Mouse (Mus musculus) Patski (cell line): ENCODE data around the gene Stk10. TPM values are rescaled to one million over a fixed set of nuclear protein-coding genes. Genes with fewer than 3 reads are reported as not detected.

Experiments used
- ATAC-seq: fragments of 100-300 bp; one replicate; pipeline ENCODE4 v1.8.0; 2021
- CTCF ChIA-PET: fragments of 350-600 bp; sonication (Branson Sonifier 250); formaldehyde crosslinking; loops from one replicate; lab custom pipeline; 2022; ENCODE audit warnings: inconsistent platforms; lab: Charles Lee
- POLR2A ChIA-PET: fragments of 350-600 bp; sonication (Branson Sonifier 250); formaldehyde crosslinking; loops from one replicate; lab custom pipeline; 2022; ENCODE audit warnings: antibody characterized with exemption, inconsistent platforms; lab: Charles Lee
- DNase-seq: peaks from one replicate; pipeline ENCODE4 v3.0.0-alpha.2; 2011; ENCODE audit warnings: low read depth, low spot score
- H3K27me3 ChIP-seq: fragments of 371-371 bp; one replicate; pipeline ENCODE4 v1.5.1; 2021
- CTCF ChIP-seq: fragments of 100-300 bp; IDR thresholded peaks from one replicate; pipeline ENCODE4 v1.5.1; 2021
- in situ Hi-C: fragments of 300-500 bp; cut with MboI; formaldehyde crosslinking; loops from 3 replicates; pipeline ENCODE4 v1.11.1; 2018; ENCODE audit warnings: low pct_unique_long_range_greater_than_20kb, mixed read lengths
- polyA plus RNA-seq: library from polyadenylated mRNA; unstranded; gene quantifications from one replicate; pipeline ENCODE4 v1.2.3, GENCODE M21; 2021

Stk10 gene
- polyA plus RNA-seq, 1 experiment from 2014 or later = 18.1 TPM

DNA sequence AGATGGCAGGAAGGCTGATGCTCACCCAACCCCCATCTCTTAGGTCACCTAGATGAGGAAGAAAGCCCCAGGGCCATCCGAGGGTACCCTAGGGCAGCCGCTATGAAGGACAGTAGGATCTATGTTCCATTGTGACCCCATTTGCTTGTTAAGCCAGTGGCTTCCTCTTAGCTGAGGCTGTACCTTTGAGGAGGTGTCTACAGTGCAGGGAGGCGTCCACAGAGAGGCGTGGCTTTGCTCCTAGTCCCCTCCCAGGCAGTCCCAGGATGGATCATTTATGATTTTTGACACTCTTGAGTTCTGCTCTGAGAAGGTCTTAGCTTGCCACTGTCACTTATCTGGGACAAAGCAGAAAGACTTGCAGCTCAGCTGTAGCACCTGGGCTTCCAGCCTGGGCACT is 5.7 kb downstream of the Stk10 start:
- in situ Hi-C loops = loop anchor here (5.0 kb wide), 1 partner anchor 48 kb away; no protein-coding TSS in a partner anchor
- TF ChIP-seq CTCF = no peak
- ChIA-PET POLR2A (no interaction called here), CTCF (interaction anchor here (1.2 kb wide), 1 partner anchor 13 kb away, joined by 4 read pairs; no protein-coding TSS in a partner anchor)
- no peaks in the 10 kb centered on the region for H3K27me3 ChIP-seq
- ATAC-seq = no peak
- no peak for DNase-seq

DNA sequence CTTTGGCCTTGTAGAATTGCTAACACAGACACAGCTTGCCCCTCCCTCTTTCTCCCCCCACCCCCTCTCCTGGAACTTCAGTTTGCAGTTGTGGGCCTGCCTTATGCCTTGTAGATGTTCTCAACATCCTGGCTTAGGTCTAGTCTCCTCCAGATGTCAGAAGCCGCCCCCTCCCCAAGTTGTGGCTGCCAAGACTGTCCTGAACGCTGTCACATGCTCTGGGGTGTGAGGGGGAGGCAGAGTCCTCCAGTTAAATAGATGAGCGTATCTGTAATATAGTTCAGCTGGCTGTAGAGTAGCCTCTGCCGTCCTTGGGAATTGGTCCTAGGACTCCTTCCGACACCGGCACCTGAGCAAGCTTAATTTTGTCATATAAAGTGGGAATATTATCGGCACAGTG is 6.6 kb downstream of the Stk10 start:
- TF ChIP-seq CTCF = no peak
- ChIA-PET CTCF (no interaction called here), POLR2A (no interaction called here)
- in situ Hi-C loops = loop anchor here (5.0 kb wide), 1 partner anchor 48 kb away; no protein-coding TSS in a partner anchor
- no peak for ATAC-seq
- no peak for DNase-seq
- H3K27me3 ChIP-seq = no peaks in the 10 kb centered on the region

DNA sequence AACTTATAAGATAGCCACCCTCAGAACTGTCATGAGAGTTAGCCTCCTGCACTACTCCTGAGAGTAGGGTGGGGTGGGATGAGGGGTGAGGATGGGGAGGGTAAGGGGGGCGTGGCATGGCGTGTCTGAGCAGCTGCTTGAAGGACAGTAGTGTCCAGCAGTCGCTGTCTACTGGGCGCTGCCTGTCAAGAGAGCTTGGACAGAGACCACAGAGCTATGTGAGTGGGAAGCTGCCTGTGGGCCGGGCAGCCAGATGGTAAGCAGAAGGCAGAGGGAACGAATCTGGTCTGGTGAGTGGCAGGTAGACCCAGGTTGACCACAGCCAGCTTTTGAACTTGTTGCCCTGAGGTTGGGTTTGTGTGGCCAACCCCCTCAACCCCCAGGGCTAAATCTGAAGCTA is 7.4 kb downstream of the Stk10 start:
- no peak for TF ChIP-seq CTCF
- DNase-seq (no peak), ATAC-seq (no peak)
- no peaks in the 10 kb centered on the region for H3K27me3 ChIP-seq
- ChIA-PET CTCF (interaction anchor here (1.5 kb wide), 1 partner anchor 38 kb away, joined by 3 read pairs; no protein-coding TSS in a partner anchor), POLR2A (interaction anchor here (0.6 kb wide), 1 partner anchor 20 kb away, joined by 3 read pairs; no protein-coding TSS in a partner anchor)
- in situ Hi-C loops = no loop called here

DNA sequence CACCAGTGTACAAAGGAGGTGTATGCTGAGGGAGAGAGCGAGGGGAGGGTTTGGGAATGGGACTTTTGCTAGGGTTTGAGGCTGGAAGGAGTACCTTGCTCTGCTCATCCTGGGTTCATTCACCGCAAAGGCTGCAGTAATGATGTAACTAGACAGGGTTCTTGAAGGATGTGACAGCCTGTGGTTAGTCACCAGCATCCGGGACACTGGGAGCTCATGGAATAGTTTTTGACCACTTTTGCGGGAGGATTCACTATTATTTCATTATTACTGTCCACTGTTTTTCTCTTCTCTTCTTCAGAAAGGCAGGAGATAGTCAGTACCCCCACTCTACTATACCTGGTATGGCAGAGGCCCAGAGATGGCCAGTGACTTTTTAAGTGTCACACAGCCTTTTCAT is 9.1 kb downstream of the Stk10 start:
- DNase-seq = no peak
- in situ Hi-C loops = no loop called here
- POLR2A ChIA-PET = no interaction called here
- H3K27me3 ChIP-seq = no peaks in the 10 kb centered on the region
- no peak for ATAC-seq
- CTCF ChIA-PET = no interaction called here
- no peak for TF ChIP-seq CTCF

DNA sequence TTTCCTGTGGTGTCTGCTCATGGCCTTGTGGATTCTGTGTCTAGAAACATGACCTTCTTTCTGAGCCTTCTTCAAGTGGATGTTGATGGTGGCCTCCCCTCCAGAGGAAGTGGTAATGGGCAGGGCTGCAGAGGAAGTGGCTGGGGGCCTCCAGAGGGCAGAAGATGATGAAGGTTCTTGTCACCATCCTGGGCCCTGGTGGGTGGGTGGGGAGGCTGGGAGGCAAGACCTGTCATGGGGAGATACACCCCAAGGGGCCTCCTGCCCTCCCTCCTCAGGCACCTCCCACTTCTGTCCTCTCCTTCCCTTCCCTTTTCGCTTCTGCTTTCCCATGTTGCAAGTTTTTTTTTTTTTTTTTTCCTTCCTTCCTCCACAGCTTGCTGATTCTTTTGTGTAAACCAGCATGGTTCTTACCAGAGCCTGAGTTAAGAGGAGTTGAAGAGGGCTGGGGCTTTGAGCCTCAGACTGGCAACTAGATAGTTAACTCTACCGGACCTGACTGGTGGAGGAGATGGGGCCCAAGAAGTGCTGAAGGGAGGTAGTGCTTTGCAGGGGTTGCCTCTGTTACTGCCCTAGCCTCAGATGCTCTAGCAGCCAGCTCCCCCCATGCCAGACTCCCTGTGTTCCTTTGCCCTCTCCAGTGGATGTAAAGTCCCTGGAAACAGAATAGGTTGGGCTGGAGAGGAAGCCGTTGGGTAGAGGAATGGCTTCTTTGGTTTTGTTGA is 9.7 kb downstream of the Stk10 start:
- DNase-seq = no peak
- ATAC-seq = no peak
- TF ChIP-seq CTCF = no peak
- in situ Hi-C loops = no loop called here
- H3K27me3 ChIP-seq = no peaks in the 10 kb centered on the region
- ChIA-PET CTCF (no interaction called here), POLR2A (no interaction called here)

DNA sequence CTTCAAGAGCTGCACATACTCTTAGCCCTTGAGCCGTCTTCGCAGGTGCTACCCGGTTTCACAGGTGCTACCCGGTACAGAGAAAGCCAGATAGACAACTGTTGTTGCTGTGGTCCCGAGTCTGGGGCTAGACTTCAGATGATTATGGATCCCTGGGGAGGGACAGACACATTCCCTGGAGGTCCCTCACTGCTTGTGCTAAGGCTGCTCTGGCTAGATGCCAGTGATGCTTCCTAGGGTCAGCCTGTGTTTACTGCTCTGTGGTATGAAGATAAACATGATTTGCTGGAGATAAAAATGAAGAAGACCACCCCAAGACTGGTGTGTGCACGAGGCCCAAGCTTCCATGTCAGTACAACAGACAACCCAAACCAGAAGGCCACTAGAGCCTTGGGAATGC is 10.9 kb downstream of the Stk10 start:
- no peak for ATAC-seq
- ChIA-PET POLR2A (no interaction called here), CTCF (interaction anchor here (1.3 kb wide), 1 partner anchor 8 kb away, joined by 3 read pairs; no protein-coding TSS in a partner anchor)
- DNase-seq = no peak
- in situ Hi-C loops = no loop called here
- no peaks in the 10 kb centered on the region for H3K27me3 ChIP-seq
- TF ChIP-seq CTCF = no peak

DNA sequence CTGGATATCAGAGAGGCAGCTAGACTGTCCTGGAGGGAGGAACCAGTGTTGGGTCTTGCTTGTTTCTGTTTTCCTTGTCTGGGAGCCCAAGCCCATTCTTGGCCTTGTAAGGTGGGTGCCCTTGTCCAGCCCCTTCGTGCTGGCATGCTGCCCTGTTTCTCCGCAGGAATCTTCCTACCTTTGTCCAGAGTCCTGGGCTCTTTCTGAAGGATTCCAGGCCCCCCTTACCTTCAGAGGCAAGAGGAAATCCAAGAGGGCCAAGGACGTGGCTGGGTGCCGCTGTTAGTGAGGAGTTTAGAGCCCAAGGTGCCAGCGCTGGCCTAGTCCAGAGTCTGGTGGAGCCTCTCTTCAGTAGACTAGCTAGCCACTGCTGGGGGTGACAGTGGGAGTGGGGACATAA is 11.4 kb downstream of the Stk10 start:
- in situ Hi-C loops = no loop called here
- DNase-seq (no peak), ATAC-seq (no peak)
- POLR2A ChIA-PET = interaction anchor here (0.6 kb wide), 1 partner anchor 50 kb away, joined by 3 read pairs; no protein-coding TSS in a partner anchor
- CTCF ChIA-PET = interaction anchor here (1.3 kb wide), 1 partner anchor 9 kb away, joined by 3 read pairs; no protein-coding TSS in a partner anchor
- H3K27me3 ChIP-seq = no peaks in the 10 kb centered on the region
- no peak for TF ChIP-seq CTCF

DNA sequence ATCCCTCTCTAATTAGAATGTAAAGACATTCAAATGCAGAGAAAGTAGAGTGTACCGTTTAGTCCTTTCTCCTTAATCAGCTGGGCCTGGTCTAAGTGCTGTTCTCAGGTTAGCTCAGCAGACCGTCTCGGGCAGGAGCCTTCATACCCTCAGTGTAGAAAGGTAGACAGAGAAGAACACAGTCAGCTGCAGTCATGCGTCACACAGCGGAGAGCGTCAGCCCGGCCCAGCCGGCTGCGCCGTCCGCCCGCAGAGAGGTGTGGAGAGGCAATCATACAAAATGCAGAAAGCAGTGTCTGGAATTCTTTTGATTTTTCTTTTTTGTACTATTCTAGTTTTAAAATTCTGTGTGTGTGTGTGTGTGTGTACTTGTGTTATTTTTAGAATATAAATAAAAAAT is 12.5 kb downstream of the Stk10 start:
- H3K27me3 ChIP-seq = no peaks in the 10 kb centered on the region
- ATAC-seq (no peak), DNase-seq (no peak)
- CTCF ChIA-PET = interaction anchor here (1.3 kb wide), 1 partner anchor 10 kb away, joined by 3 read pairs; no protein-coding TSS in a partner anchor
- TF ChIP-seq CTCF = no peak
- in situ Hi-C loops = no loop called here
- POLR2A ChIA-PET = no interaction called here

DNA sequence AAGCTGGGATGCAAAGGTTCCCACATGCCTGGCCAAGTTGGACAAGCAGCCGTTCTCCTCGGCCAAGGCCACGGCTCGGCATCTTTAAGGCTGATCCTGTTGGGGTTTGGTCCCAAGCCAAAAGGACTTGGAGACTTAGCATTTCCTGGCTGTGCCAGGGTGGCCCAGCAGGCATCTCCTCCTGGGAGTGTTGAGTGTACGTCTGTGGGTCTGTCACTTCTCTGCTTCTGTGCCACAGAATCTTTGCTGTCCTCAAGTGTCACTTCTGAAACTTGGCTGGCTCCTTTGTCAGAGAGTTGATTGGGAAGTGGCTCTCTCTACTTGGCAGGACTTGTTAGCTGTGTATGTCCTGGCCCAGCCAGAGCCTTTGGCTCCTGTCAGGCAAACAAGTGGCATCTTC is 13.4 kb downstream of the Stk10 start:
- ATAC-seq = no peak
- DNase-seq = no peak
- in situ Hi-C loops = no loop called here

DNA sequence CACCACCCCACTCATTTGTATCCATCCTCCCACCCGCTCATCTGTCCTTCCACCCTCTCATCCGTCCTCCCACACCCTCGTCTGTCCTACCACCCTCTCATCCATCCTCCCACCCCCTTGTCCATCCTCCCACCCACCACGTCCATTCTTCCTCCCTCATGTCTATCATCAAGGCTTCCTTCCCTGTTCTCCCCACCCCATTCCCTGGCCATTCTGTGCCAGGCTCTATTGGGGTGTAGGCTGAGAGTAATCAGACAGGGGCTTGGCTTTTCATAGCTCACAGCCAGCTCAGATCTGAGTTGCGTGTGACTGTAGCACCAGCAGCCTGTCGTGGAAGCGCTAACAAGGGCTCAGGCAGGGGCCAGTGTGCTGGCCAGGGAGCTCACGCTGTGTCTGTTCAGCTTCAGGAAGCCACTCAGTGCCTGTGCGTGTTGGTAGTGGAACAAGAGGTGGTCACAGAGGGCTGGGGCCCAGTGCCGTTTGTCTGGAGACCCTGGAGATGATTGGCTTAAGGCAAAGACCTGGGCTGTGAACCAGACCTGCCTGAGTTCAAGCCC is 14.4 kb downstream of the Stk10 start:
- CTCF ChIA-PET = no interaction called here
- TF ChIP-seq CTCF = no peak

More for the DNA sequence above, 13.4 kb downstream of the Stk10 start:
- POLR2A ChIA-PET = no interaction called here
- H3K27me3 ChIP-seq = no peaks in the 10 kb centered on the region
- no peak for TF ChIP-seq CTCF
- CTCF ChIA-PET = no interaction called here

DNA sequence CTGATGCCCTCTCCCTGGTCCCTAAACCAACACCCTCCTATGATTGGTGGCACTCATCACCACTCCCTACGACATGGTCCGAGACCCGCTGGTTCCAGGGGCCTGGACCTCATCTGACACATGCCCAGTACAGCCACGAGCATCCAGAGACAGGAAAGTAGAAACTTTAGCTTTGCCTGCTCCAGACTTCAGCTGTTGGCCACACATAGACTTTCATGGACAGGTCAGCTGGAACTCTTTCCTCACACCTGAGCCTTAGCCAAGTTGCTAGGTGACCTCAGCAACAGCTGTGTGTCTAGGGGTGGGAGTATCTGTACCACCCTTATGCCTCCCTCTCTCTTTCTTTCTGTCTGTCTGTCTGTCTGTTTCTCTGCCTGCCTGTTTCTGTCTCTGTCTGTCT is 15.1 kb downstream of the Stk10 start:
- POLR2A ChIA-PET = interaction anchor here (0.7 kb wide), 1 partner anchor 39 kb away, joined by 3 read pairs; no protein-coding TSS in a partner anchor
- H3K27me3 ChIP-seq = no peaks in the 10 kb centered on the region
- DNase-seq (no peak), ATAC-seq (no peak)
- CTCF ChIA-PET = interaction anchor here (1.7 kb wide), 1 partner anchor 12 kb away, joined by 7 read pairs; no protein-coding TSS in a partner anchor
- TF ChIP-seq CTCF = no peak
- in situ Hi-C loops = no loop called here

More for the DNA sequence above, 14.4 kb downstream of the Stk10 start:
- no peaks in the 10 kb centered on the region for H3K27me3 ChIP-seq
- POLR2A ChIA-PET = no interaction called here
- in situ Hi-C loops = no loop called here
- no peak for ATAC-seq
- DNase-seq = no peak
